Mouse (Mus musculus): ENCODE data around the gene Ly6g6f.
A peak's percentile ranks its signal among the peaks of the same experiment; 100 is the strongest.

DNA sequence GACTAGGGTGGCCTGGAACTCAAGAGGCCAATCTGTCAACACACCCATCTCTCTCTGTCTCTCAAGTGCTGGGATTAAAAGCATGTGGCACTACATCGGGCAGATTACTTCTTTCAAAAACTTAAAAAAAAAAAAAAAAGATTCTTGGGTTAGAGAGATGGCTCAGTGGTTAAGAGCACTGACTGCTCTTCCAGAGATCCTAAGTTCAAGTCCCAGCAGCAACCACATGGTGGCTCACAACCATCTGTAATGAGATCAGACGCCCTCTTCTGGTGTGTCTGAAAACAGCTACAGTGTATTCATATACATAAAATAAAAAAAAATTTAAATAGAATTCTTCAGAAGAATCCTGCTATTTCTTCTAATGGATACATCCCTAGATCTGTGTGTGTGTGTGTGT lies 2.7 kb upstream of the Ly6g6f start:
- TF ChIP-seq CTCF (IDR thresholded peaks at IDR 0.05; ENCODE audit: low read depth) = peak; percentile 65
- no peak for TF ChIP-seq EP300 (optimal IDR thresholded peaks at IDR 0.05)

Data from stomach, postnatal 0 days (tissue).